Mouse (Mus musculus): ENCODE results near the gene Ptgir.

DNA sequence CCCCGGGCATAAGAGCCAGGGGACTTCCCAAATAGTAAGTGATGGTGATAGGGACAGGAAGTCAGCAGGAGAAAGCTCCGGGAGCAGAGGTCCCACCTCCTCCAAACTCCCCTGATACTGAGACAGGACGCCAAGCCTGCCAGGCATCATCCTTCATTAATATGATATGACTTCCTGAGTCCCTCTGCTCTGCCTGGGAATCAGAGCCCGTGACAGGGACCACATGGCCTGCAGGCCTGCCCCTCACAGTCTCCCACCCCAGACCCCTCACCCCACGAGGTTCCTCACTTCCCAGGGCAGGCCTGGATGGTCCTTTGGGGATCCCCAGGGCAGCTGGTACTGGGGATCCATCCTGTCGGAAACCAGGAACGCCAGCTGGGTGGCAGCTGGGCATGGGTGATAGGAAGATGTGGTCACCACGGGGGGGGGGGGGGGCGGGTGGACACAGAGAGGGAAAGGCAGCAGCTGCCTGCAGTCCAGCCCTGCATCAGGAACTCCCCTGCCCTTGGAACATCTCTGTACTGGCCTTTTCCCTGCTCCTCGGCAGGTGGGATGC, 2.1 kb upstream of the Ptgir start:
- no peak for TF ChIP-seq EP300 (IDR thresholded peaks at IDR 0.05; ENCODE audit: insufficient read depth, low read depth, low read length)
- no peak for TF ChIP-seq POLR2A (IDR thresholded peaks at IDR 0.05; ENCODE audit: insufficient read depth, low read length)
